Mouse (Mus musculus): ENCODE results near the gene Brms1. TPM values are rescaled to one million over a fixed set of nuclear protein-coding genes. Genes with fewer than 3 reads are reported as not detected.

Brms1 gene
- total RNA-seq, 2 experiments from 2014 or later = 32.0 to 33.6 TPM

- ATAC-seq (replicated peaks; ENCODE audit: poor library complexity, severe bottlenecking) = no peak
These were observed 19.5 kb downstream of the Brms1 start for GRCm38 (mm10) chr19:5060365-5061330.

DNA sequence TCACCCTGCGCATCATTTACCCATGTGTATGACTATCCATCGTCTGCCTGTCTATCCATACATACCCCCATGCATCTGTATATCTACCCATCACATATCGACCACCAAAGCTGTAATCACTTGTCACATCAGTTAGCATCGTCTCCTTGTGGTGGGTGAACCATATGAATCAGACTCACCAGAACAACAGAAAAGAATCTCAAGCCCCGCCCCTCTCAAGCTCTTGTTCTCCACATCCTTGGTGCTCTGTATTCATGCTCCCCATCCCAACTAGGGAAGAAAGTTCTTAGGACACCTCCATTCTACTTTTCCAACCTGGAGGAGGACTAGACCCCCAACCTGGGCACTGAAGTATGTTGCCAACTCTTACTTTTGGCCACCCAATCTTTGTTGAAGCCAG lies 20.9 kb downstream of the Brms1 start:
- ATAC-seq (replicated peaks; ENCODE audit: poor library complexity, severe bottlenecking) = no peak

- no peak for ATAC-seq (replicated peaks; ENCODE audit: poor library complexity, severe bottlenecking)
These were observed 21.3 kb downstream of the Brms1 start for GRCm38 (mm10) chr19:5062446-5062845.

DNA sequence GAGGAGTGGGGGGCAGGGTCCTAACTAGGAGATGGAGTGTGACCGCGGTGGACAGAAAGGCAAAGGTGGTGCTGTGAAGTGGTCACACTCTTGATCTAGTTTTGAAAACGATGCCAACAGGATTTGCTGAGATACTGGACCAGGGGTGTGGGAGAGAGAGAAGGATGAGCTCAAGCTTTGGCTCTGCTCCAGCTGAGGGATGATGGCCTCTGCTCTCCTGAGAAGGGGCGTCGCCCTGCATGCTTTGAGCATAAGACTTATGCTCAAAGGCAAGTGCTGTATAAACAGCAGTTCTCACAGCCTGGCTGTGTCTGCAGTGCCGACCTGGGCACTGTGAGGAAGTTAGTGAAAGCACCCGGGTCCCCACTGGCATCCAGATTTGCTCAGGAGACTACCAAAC lies 23.9 kb downstream of the Brms1 start:
- ATAC-seq (replicated peaks; ENCODE audit: poor library complexity, severe bottlenecking) = no peak

DNA sequence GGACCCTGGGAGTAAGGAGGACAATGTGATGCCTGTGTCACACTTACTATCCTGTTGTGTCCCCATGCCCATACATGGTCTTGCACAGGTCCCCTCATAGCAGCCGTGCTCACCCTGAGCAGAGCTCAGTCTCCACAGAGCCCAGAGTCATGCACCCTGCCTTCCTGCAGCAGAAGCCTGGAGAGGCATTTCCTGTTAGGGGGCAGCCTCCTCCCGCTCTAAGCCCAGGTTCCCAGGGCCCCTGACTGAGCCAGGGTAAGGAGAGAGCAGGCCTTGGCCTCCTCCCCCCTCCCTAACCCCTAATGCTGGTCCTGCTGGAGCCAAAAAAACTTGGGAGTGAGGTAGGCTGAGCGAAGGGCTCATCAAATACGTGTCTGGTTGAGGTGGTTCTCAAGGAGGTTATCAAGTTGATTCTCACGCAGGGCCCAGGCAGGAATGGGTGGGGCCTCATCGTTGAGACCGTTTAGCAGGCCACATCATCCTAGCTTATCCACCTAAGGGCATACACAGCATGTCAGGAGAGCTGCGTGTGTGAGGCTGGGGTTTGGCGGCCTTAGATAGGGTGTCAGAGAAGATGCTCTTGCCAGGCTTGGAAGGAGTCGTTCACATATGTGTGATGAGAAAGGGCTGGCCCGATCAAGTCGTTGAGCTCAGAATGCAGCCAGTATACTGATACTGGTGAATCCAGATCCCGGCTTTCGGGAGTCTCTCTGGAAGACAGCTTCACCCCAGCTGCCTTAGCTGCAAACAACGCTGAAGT lies 26.1 kb downstream of the Brms1 start:
- no peak for ATAC-seq (replicated peaks; ENCODE audit: poor library complexity, severe bottlenecking)

- ATAC-seq (replicated peaks; ENCODE audit: poor library complexity, severe bottlenecking) = no peak; the same call in 1 of the 2 replicates
These were observed 26.9 kb downstream of the Brms1 start, which contains the start of gene Cd248 for GRCm38 (mm10) chr19:5067867-5068569. TSS of gene Cd248 (plus strand) at chr19:5068078.

DNA sequence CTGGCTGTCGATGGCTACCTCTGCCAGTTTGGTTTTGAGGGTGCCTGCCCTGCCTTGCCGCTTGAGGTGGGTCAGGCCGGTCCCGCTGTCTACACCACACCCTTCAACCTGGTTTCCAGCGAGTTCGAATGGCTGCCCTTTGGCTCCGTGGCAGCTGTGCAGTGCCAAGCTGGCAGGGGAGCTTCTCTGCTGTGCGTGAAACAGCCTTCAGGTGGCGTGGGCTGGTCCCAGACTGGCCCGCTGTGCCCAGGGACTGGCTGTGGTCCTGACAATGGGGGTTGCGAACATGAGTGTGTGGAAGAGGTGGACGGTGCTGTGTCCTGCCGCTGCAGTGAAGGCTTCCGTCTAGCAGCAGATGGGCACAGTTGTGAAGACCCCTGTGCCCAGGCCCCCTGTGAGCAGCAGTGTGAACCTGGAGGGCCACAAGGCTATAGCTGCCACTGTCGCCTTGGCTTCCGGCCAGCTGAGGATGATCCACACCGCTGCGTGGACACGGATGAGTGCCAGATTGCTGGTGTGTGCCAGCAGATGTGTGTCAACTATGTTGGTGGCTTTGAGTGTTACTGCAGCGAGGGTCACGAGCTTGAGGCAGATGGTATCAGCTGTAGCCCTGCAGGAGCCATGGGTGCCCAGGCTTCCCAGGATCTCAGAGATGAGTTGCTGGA lies 27.5 kb downstream of the Brms1 start:
- ATAC-seq (replicated peaks; ENCODE audit: poor library complexity, severe bottlenecking) = no peak

DNA sequence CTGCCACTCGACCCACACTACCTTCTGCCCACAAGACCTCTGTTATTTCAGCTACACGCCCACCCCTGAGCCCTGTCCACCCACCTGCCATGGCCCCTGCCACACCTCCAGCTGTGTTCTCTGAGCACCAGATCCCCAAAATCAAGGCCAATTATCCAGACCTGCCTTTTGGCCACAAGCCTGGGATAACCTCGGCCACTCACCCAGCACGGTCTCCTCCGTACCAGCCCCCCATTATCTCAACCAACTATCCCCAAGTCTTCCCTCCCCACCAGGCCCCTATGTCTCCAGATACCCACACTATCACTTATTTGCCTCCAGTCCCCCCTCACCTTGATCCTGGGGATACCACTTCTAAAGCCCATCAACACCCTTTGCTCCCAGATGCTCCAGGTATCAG lies 28.3 kb downstream of the Brms1 start:
- ATAC-seq (replicated peaks; ENCODE audit: poor library complexity, severe bottlenecking) = no peak

GRCm38 (mm10) chr19:5069978-5070377 lies 28.8 kb downstream of the Brms1 start:
- no peak for ATAC-seq (replicated peaks; ENCODE audit: poor library complexity, severe bottlenecking)

DNA sequence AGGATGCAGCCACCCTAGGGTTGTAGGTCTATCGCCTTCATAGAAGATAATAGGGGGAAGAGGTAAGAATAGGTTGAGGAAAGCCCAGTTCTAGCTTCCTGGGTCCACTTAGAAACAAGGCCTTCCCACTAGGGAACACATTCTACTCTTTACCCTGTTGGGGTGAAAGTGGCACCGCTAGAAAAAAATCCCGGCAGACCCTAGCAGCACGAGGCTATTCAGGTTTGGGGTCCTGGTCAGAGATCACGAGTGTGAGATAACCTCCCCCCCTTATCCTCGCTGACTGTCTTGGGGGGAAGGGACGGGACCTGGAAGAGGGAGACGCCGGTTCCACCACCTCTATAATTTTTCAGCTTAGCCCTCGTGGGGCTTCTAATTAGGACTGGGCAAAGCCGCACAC lies 29.9 kb downstream of the Brms1 start:
- no peak for ATAC-seq (replicated peaks; ENCODE audit: poor library complexity, severe bottlenecking)

DNA sequence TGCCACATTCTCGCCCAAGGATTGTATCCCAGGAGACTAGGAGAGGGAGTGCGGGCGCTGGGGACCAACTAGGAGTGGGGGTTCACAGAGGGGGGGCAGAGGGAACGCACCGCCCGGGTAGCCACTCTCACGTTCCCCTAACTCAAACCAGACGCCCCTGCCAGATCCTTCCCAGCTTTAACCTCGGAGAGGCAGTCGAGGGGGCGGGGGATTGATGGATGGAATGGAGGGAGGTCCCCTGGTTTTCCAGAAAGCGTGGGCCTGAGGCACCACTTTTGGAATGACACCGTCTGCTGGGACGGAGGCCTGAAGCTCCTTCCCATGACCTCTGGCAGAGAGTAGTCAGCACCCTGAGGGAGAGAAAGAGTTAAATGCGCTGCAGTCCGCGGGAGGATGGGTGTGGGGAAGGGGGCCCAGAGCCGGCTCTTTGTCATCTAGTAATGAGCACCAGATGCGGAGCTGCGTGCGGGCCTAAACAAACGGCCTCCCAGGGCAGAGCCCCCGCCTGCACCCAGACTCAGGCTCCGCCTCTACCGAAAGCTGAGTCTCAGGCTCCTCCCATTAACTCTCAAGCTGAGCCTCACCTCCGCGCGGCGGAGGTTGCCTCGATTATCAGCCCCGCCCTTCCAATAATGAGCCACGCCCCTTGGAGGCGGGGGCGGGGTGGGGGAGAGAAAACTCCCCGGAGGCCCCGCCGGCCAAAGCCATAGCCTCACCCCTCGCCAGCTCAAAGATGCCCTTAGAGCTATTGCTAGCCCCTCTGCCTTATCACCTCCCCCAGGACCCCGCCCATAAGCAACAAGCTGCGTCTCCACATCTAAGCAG lies 30.6 kb downstream of the Brms1 start:
- peak; percentile 72 for ATAC-seq (replicated peaks; ENCODE audit: poor library complexity, severe bottlenecking)

DNA sequence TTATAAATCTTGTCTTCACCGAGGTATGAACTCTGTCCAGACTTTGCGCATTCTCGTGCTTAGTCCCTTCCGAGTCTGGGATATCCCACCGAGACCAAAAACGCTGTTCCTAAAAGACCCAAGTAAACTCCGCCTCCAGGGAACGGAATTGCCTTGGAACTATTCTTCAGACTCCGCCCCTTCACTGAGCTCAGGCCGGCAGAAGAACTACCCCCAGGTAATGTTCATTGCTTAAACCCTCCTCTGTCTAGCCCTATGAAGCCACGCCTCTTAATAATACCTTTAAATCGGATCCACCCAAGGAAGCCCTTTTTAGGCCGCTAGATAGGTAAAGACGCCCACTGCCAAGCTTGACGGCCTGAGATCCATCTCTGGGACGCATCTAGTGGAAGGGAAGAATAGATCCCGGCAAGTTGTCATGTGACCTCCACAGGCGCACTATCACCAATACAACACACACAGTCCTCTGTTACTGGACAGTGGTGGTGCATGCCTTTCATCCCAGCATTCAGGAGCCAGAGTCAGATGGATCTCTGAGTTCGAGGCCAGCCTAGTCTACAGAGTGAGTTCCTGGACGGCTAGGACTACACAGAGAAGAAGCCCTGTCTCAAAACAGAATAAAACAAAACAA lies 31.4 kb downstream of the Brms1 start:
- no peak for ATAC-seq (replicated peaks; ENCODE audit: poor library complexity, severe bottlenecking)

- ATAC-seq (replicated peaks; ENCODE audit: poor library complexity, severe bottlenecking) = no peak; the same call in 1 of the 2 replicates
These were observed 31.9 kb downstream of the Brms1 start for GRCm38 (mm10) chr19:5073028-5073427.

- no peak for ATAC-seq (replicated peaks; ENCODE audit: poor library complexity, severe bottlenecking)
These were observed 32.4 kb downstream of the Brms1 start for GRCm38 (mm10) chr19:5073518-5073917.

DNA sequence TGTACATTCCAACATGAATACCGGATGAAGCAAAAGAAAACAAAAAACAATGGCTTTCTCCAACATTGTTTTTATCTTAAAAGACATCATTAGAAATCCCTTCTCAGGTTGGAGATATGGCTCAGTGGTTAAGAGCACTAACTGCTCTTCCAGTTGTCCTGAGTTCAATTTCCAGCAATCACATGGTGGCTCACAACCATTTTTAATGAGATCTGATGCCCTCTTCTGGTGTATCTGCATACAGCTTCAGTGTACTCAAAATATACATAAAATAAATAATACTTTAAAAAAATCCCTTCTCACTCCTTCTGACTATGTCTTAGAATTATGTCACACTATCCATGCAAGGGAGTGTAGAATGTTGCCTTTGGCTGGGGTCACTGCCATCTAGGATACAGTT lies 38.1 kb downstream of the Brms1 start:
- no peak for ATAC-seq (replicated peaks; ENCODE audit: poor library complexity, severe bottlenecking)

DNA sequence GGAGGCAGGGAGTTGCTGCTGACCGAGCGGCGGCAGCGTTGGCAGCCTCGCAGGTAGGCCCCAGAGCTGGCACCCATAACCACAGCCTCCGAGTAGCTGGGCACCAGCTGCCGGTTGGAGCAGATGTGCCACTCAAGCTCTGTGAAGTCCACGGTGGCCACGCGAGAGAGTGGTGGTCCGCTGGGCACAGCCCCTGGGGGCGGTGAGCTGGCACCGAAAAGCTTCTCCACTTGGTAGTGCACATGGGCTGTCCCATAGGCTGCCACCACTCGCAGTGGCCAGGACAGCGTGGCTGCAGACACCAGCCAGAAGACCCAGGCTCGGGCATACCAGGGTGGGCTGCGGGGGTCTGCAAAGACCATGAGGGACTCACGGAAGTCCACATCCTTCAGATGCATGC lies 40.9 kb downstream of the Brms1 start:
- no peak for ATAC-seq (replicated peaks; ENCODE audit: poor library complexity, severe bottlenecking)

DNA sequence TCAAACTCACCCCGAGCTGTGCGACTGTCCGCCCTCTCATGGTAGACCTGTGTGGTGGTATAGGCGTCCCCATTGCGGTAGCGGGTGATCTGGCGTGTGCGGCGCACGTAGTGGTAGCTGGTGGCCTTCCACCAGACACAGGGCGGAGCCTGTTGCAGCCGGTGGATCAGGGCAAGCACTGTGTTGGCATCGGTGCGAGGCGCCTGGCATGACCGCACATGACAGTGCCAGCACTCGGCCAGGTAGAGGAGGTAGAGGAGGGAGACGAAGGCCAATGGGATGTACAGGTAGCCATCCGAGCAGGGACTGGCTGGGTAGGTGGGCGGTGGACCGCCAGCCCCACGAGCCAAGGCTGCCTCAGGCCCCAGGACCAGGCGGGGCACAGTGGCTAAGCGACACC lies 41.4 kb downstream of the Brms1 start:
- no peak for ATAC-seq (replicated peaks; ENCODE audit: poor library complexity, severe bottlenecking)

GRCm38 (mm10) chr19:5083961-5084833 lies 43.0 kb downstream of the Brms1 start:
- ATAC-seq (replicated peaks; ENCODE audit: poor library complexity, severe bottlenecking) = no peak

Data from granulocyte monocyte progenitor cell, adult 5-6 weeks (primary cell).